Mouse (Mus musculus) E14TG2a.4 (cell line): ENCODE results near the gene Atf4.

Experiments
- H3K27me3 ChIP-seq: 2 replicates; pipeline ENCODE4 v1.6.1; 2014; ENCODE audit warnings: low read length, control low read depth; ENCODE audit not compliant: insufficient read depth
- H3K36me3 ChIP-seq: 2 replicates; pipeline ENCODE4 v1.6.1; 2014; ENCODE audit warnings: low read length, control low read depth; ENCODE audit not compliant: insufficient read depth
- H3K4me1 ChIP-seq: replicated peaks from 2 replicates; pipeline ENCODE4 v1.6.1; 2014; ENCODE audit warnings: low read depth, low read length, control low read depth
- H3K4me3 ChIP-seq: replicated peaks from 2 replicates; pipeline ENCODE4 v1.5.1; 2014; ENCODE audit warnings: mild to moderate bottlenecking, low read length
- H3K9me3 ChIP-seq: 2 replicates; pipeline ENCODE4 v1.6.1; 2014; ENCODE audit warnings: low read length, control low read depth
- CTCF ChIP-seq: conservative IDR thresholded peaks from 2 replicates; pipeline ENCODE4 v1.5.1; 2014; ENCODE audit warnings: low read length
- NANOG ChIP-seq: IDR thresholded peaks from 2 replicates; pipeline ENCODE4 v1.6.1; 2014; ENCODE audit warnings: borderline replicate concordance, low read length, mixed read lengths
- POU5F1 ChIP-seq: IDR thresholded peaks from 2 replicates; pipeline ENCODE4 v1.6.1; 2014; ENCODE audit warnings: low read length, borderline replicate concordance

Atf4 gene

GRCm38 (mm10) chr15:80280646-80281045, 25.7 kb downstream of the Atf4 start:
- TF ChIP-seq CTCF (peak; percentile 98), POU5F1 (no peak)
- H3K27me3 ChIP-seq, result peaks cover 46% of the 10 kb centered on the region
- peaks cover 26% of the 10 kb centered on the region for H3K4me1 ChIP-seq
- H3K4me3 ChIP-seq, result no peak overlapping the region
- no peaks in the 10 kb centered on the region for H3K36me3 ChIP-seq
- no peaks in the 10 kb centered on the region for H3K9me3 ChIP-seq

DNA sequence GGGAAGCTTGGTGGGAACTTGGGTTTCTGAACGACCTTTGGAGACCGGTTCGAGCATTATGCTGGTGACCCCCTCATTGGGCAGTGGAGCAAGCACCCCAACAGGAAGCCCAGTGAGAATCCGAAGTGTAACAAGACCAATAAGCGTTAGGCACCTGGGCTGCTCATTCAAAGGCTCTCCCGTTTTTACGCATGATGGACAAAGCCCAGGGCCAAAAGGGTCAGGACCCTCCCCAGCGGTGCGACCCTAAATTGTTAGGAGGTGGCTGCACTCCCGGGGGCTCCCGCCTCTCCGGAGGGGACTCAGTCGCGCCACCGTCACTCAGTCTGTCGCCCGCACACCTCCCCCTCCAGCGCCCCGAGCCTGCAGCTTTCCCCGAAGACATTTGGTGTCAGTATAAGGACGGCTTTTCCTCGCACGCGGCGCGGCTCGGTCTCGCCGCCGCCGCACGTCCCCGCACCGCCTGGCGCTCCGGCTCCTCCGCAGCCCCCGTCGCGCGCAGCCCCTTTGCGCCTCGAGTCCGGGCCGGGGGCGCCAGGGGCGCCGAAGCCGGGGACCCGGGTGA, 31.9 kb downstream of the Atf4 start, which contains the start of gene Cacna1i:
TSS of gene Cacna1i (plus strand) at position 388 of the 565 bp plus-strand sequence.
- Histone ChIP-seq H3K9me3 (no peaks in the 10 kb centered on the region), H3K4me1 (peaks cover 35% of the 10 kb centered on the region), H3K4me3 (peak within 1 kb of the TSS; percentile 79), H3K36me3 (no peaks in the 10 kb centered on the region), H3K27me3 (peaks cover 85% of the 10 kb centered on the region)
- TF ChIP-seq NANOG (no peak), POU5F1 (no peak), CTCF (no peak)

GRCm38 (mm10) chr15:80288036-80288435, 33.1 kb downstream of the Atf4 start:
- H3K4me3 ChIP-seq, result peak overlapping the region; percentile 79
- peaks cover 35% of the 10 kb centered on the region for H3K4me1 ChIP-seq
- TF ChIP-seq CTCF (no peak), POU5F1 (no peak), NANOG (no peak)
- H3K27me3 ChIP-seq, result peaks cover 83% of the 10 kb centered on the region
- H3K36me3 ChIP-seq, result no peaks in the 10 kb centered on the region
- no peaks in the 10 kb centered on the region for H3K9me3 ChIP-seq

- Histone ChIP-seq H3K4me3 (peak overlapping the region; percentile 32; the same call in 1 of the 2 replicates), H3K27me3 (peaks cover 72% of the 10 kb centered on the region), H3K4me1 (peaks cover 35% of the 10 kb centered on the region), H3K36me3 (no peaks in the 10 kb centered on the region), H3K9me3 (no peaks in the 10 kb centered on the region)
- TF ChIP-seq POU5F1 (no peak), CTCF (peak; percentile 76)
Observed at GRCm38 (mm10) chr15:80289436-80289835, 34.5 kb downstream of the Atf4 start.

GRCm38 (mm10) chr15:80297146-80297545, 42.2 kb downstream of the Atf4 start:
- Histone ChIP-seq H3K27me3 (peaks cover 26% of the 10 kb centered on the region), H3K9me3 (peaks cover 6% of the 10 kb centered on the region; the same call in 1 of the 2 replicates), H3K36me3 (no peaks in the 10 kb centered on the region), H3K4me1 (no peaks in the 10 kb centered on the region), H3K4me3 (no peak overlapping the region)
- no peak for TF ChIP-seq POU5F1
- TF ChIP-seq CTCF, result peak; percentile 71
- no peak for TF ChIP-seq NANOG

DNA sequence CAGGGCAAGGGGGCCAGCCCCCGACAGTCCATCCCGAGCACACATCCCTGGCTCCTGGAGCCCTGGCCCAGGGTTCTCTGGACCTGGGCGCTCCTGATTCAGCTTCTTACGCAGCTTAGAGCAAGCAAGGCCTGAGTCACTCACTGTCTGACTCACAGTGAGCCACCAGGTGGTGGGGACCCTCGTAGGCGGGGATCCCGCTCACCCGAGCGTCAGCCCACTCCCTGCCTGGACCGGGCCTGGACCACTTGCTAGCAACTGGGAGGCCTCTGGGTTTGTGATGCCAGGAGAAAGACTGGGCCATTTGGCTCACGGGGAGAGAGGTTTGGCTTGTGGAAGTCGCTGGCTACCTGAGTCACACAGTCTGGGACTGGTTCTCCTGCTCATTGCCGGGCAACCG, 48.8 kb downstream of the Atf4 start:
- Histone ChIP-seq H3K27me3 (peaks cover 24% of the 10 kb centered on the region), H3K9me3 (no peaks in the 10 kb centered on the region), H3K4me1 (no peaks in the 10 kb centered on the region), H3K4me3 (no peak overlapping the region), H3K36me3 (no peaks in the 10 kb centered on the region)
- TF ChIP-seq CTCF (no peak), NANOG (no peak), POU5F1 (no peak)

DNA sequence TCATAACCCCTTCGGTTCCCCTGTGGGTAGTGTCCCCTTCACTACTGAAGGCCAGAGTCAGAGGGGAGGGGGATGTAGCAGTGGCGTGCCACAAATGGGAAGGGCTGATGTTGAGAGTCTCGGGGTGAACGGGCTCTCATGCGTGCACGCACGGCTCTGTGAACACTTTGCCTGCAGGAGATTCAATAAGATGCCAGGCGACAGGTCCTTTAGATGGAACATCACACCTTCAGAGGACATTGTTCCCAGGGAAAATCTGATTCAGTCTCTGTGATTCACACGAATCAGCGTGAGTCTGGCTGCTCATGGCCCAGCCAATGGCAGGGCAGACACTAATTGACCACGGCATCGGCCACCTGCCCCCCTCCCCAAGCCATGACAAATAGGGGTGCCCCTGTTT, 49.2 kb downstream of the Atf4 start:
- Histone ChIP-seq H3K4me1 (no peaks in the 10 kb centered on the region), H3K27me3 (peaks cover 24% of the 10 kb centered on the region), H3K9me3 (no peaks in the 10 kb centered on the region), H3K4me3 (no peak overlapping the region), H3K36me3 (no peaks in the 10 kb centered on the region)
- TF ChIP-seq NANOG (no peak), POU5F1 (no peak), CTCF (no peak)

GRCm38 (mm10) chr15:80306146-80306545, 51.2 kb downstream of the Atf4 start:
- peaks cover 18% of the 10 kb centered on the region for H3K27me3 ChIP-seq
- H3K4me1 ChIP-seq, result no peaks in the 10 kb centered on the region
- H3K4me3 ChIP-seq, result no peak overlapping the region
- TF ChIP-seq CTCF (no peak), POU5F1 (no peak), NANOG (no peak)
- no peaks in the 10 kb centered on the region for H3K36me3 ChIP-seq
- H3K9me3 ChIP-seq, result no peaks in the 10 kb centered on the region
